Mouse (Mus musculus) CD4-positive, CD25-positive, alpha-beta regulatory T cell, adult 4 months (primary cell): ENCODE results near the gene Phf3. TPM values are rescaled to one million over a fixed set of nuclear protein-coding genes. Genes with fewer than 3 reads are reported as not detected.
"Not testable (repeated sequence)": the region's sequence is repeated elsewhere in the genome, so short reads cannot be mapped to it uniquely, and the experiment has no call there.

Experiments
- ATAC-seq: one replicate; pipeline ENCODE4 v1.8.0; 2017
- polyA plus RNA-seq, 2 experiments: library from polyadenylated mRNA; unstranded; fragments of 100-300 nt; shearing (Covaris generic); gene quantifications; one replicate each; pipeline ENCODE4 v1.2.1; 2017

Gene Phf3
- polyA plus RNA-seq, 2 experiments from 2014 or later: 26.9 TPM

GRCm38 (mm10) chr1:30819414-30819813 lies 54.3 kb downstream of the Phf3 start:
- ATAC-seq: no peak

- no peak for ATAC-seq
Measured at GRCm38 (mm10) chr1:30815609-30816008, 58.1 kb downstream of the Phf3 start.

- no peak for ATAC-seq
Measured at GRCm38 (mm10) chr1:30814987-30815386, 58.7 kb downstream of the Phf3 start.

GRCm38 (mm10) chr1:30808101-30808699 lies 65.5 kb downstream of the Phf3 start:
- no peak for ATAC-seq

- no peak for ATAC-seq
Measured at GRCm38 (mm10) chr1:30805688-30806285, 67.9 kb downstream of the Phf3 start.

GRCm38 (mm10) chr1:30804919-30805318 lies 68.8 kb downstream of the Phf3 start:
- ATAC-seq: no peak

- no peak for ATAC-seq
Measured at GRCm38 (mm10) chr1:30801911-30802310, 71.8 kb downstream of the Phf3 start.

- no peak for ATAC-seq
Measured at GRCm38 (mm10) chr1:30799277-30799834, 74.4 kb downstream of the Phf3 start.

- no peak for ATAC-seq
Measured at GRCm38 (mm10) chr1:30794606-30795005, 79.1 kb downstream of the Phf3 start.

- ATAC-seq: no peak
Measured at GRCm38 (mm10) chr1:30793357-30793883, 80.3 kb downstream of the Phf3 start.

- ATAC-seq: peak; percentile 32
Measured at GRCm38 (mm10) chr1:30792935-30793334, 80.8 kb downstream of the Phf3 start.

GRCm38 (mm10) chr1:30790220-30790619 lies 83.5 kb downstream of the Phf3 start:
- no peak for ATAC-seq

GRCm38 (mm10) chr1:30789689-30790088 lies 84.0 kb downstream of the Phf3 start:
- no peak for ATAC-seq

GRCm38 (mm10) chr1:30789001-30789400 lies 84.7 kb downstream of the Phf3 start:
- no peak for ATAC-seq

- ATAC-seq: no peak
Measured at GRCm38 (mm10) chr1:30786583-30786982, 87.1 kb downstream of the Phf3 start.

- no peak for ATAC-seq
Measured at GRCm38 (mm10) chr1:30783741-30784140, 90.0 kb downstream of the Phf3 start.

GRCm38 (mm10) chr1:30780293-30780692 lies 93.4 kb downstream of the Phf3 start:
- no peak for ATAC-seq

GRCm38 (mm10) chr1:30779562-30779961 lies 94.2 kb downstream of the Phf3 start:
- ATAC-seq: no peak

- ATAC-seq: no peak
Measured at GRCm38 (mm10) chr1:30778374-30779005, 95.2 kb downstream of the Phf3 start.

GRCm38 (mm10) chr1:30776196-30776595 lies 97.5 kb downstream of the Phf3 start:
- ATAC-seq: no peak

GRCm38 (mm10) chr1:30773662-30774061 lies 100.1 kb downstream of the Phf3 start:
- no peak for ATAC-seq

GRCm38 (mm10) chr1:30772851-30773250 lies 100.9 kb downstream of the Phf3 start:
- ATAC-seq: no peak

GRCm38 (mm10) chr1:30771772-30772171 lies 101.9 kb downstream of the Phf3 start:
- no peak for ATAC-seq

GRCm38 (mm10) chr1:30770599-30770998 lies 103.1 kb downstream of the Phf3 start:
- ATAC-seq: not testable (repeated sequence)
